8 mouse cellular contexts compared by ENCODE assay signal in the genomic region with DNA sequence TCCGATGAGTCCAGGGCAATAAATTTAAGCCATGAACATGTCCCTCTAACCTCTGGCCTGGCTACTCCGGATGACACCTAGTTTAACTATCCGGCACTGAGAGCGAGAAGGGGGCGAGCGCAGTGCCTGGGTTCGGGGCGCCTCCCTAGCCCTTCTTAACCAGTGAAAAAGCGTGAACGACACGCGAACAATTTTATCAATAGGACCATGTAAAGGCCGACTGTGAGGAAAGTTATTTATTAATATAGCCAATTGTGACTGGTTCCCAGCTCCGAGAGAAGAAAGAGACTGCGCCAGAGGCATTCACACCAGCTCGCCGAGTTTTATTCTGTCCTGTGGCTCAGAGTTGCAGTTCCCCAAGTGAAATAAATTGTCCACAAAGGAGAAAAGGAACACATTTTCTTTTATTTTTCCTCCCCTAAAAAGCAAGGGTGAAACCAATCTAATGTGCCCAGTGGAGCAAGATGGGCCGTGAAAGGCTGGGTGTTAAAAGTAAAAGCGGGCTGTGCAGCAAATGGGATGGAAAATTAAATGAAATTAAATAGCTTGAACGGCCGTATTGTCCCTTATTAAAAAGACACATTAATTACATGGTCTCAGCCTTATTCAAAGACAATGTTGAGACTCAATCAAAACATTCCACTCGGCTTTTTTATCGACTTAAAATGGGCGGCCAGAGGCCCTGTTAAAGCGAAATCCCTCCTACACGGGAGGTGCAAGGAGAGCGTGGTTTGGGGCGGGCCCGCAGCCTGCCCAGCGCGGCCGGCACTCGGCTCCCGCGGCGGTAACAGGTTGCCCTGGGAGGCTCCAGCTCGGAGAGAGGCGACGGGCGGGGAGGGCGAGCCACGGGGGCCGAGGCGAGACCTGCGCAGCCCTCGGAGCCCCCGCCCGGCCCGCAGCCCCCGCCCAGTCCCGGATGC. TPM values are rescaled to one million over a fixed set of nuclear protein-coding genes. Genes with fewer than 3 reads are reported as not detected.
DNase-seq lines count a peak whose midpoint lies in the region; ATAC-seq and TF ChIP-seq lines count a peak whose summit lies in the region.

No protein-coding gene starts in this region.

- peak overlapping the region; percentile 53 for H3K4me3 ChIP-seq in kidney, embryonic 15.5 days (replicated peaks)
- peak overlapping the region; percentile 50 for H3K4me3 ChIP-seq in heart, embryonic 15.5 days
- H3K4me3 ChIP-seq in liver, embryonic 14.5 days (ENCODE audit: insufficient read depth in 1 of 2, low read depth in 2 of 2, low read length in 2 of 2), result peak overlapping the region in 1 of 2 experiments; percentile 44; a peak in 2 of 4 replicates

- no peak for TF ChIP-seq POLR2A in brain, embryonic 14.5 days (IDR thresholded peaks at IDR 0.05; ENCODE audit: borderline replicate concordance, extremely low read depth, insufficient read depth, insufficient read length, poor library complexity, severe bottlenecking)

- no peaks in the 10 kb centered on the region for H3K36me3 ChIP-seq in kidney, embryonic 15.5 days
- no peaks in the 10 kb centered on the region for H3K36me3 ChIP-seq in heart, embryonic 15.5 days
- no peaks in the 10 kb centered on the region for H3K36me3 ChIP-seq in liver, embryonic 14.5 days (replicated peaks; ENCODE audit: control insufficient read depth, insufficient read depth, low read depth)

- no peak overlapping the region for H3K27ac ChIP-seq in kidney, embryonic 15.5 days
- no peak overlapping the region for H3K27ac ChIP-seq in heart, embryonic 15.5 days
- H3K27ac ChIP-seq in liver, embryonic 14.5 days, result no peak overlapping the region

- H3K9me3 ChIP-seq in kidney, embryonic 15.5 days (replicated peaks), result no peaks in the 10 kb centered on the region
- H3K9me3 ChIP-seq in heart, embryonic 15.5 days (replicated peaks), result no peaks in the 10 kb centered on the region
- H3K9me3 ChIP-seq in liver, embryonic 14.5 days (ENCODE audit: control insufficient read depth, low read length), result no peaks in the 10 kb centered on the region

- peak; percentile 81 for ATAC-seq in kidney, embryonic 15.5 days (replicated peaks; ENCODE audit: low FRiP score)
- ATAC-seq in heart, embryonic 15.5 days (replicated peaks; ENCODE audit: insufficient number of reproducible peaks, insufficient read depth, low FRiP score, low read depth), result no peak
- no peak for ATAC-seq in liver, embryonic 14.5 days (ENCODE audit: insufficient read depth)
- no peak for ATAC-seq in megakaryocyte progenitor cell, adult 5-6 weeks (replicated peaks; ENCODE audit: poor library complexity)

- H3K4me2 ChIP-seq in kidney, embryonic 15.5 days, result peak overlapping the region; percentile 91
- peak overlapping the region; percentile 90 for H3K4me2 ChIP-seq in heart, embryonic 15.5 days
- H3K4me2 ChIP-seq in liver, embryonic 14.5 days (ENCODE audit: low read depth), result peak overlapping the region; percentile 58

- no peak for DNase-seq in kidney, postnatal 25 days
- DNase-seq in brain, embryonic 14.5 days (ENCODE audit: low read depth), result peak; percentile 91
- no peak for DNase-seq in liver, embryonic 14.5 days (ENCODE audit: low read depth in 3 of 3, low spot score in 3 of 3)
- no peak for DNase-seq in frontal cortex, postnatal 10 days (ENCODE audit: low spot score in 2 of 2)
- DNase-seq in Muller cell, postnatal 12 days (ENCODE audit: inconsistent ontology term), result no peak

- peak overlapping the region; percentile 38; the same call in 1 of the 2 replicates for H3K9ac ChIP-seq in kidney, embryonic 15.5 days
- peak overlapping the region; percentile 23; the same call in 1 of the 2 replicates for H3K9ac ChIP-seq in heart, embryonic 15.5 days
- H3K9ac ChIP-seq in liver, embryonic 14.5 days (replicated peaks), result no peak overlapping the region

- no peak for TF ChIP-seq CTCF in brain, embryonic 14.5 days (IDR thresholded peaks at IDR 0.05; ENCODE audit: borderline replicate concordance, extremely low read depth, insufficient read depth, insufficient read length)
- TF ChIP-seq CTCF in liver, embryonic 14.5 days (IDR thresholded peaks at IDR 0.05; ENCODE audit: low read depth), result no peak

- TF ChIP-seq EP300 in liver, embryonic 14.5 days (IDR thresholded peaks at IDR 0.05; ENCODE audit: low read depth), result no peak

- peaks cover 100% of the 10 kb centered on the region for H3K27me3 ChIP-seq in kidney, embryonic 15.5 days
- peaks cover 98% of the 10 kb centered on the region for H3K27me3 ChIP-seq in heart, embryonic 15.5 days
- peaks cover 94% of the 10 kb centered on the region for H3K27me3 ChIP-seq in liver, embryonic 14.5 days (ENCODE audit: control insufficient read depth, insufficient read depth, low read length)

- peaks cover 15% of the 10 kb centered on the region for H3K4me1 ChIP-seq in kidney, embryonic 15.5 days
- H3K4me1 ChIP-seq in heart, embryonic 15.5 days (replicated peaks), result peaks cover 17% of the 10 kb centered on the region
- no peaks in the 10 kb centered on the region for H3K4me1 ChIP-seq in liver, embryonic 14.5 days (replicated peaks; ENCODE audit: control insufficient read depth in 2 of 2, insufficient read depth in 2 of 2, low read length in 1 of 2)

- under 1% methylated on average over 51 of the region's 51 CpGs for WGBS in kidney, embryonic 15.5 days
- 4% methylated on average over 51 of the region's 51 CpGs for WGBS in heart, embryonic 15.5 days
- WGBS in liver, embryonic 14.5 days (ENCODE audit: insufficient replicate concordance), result 4% methylated on average over 41 of the region's 51 CpGs

RNA-seq across cellular contexts. Expression of a gene that starts 2.3 kb away (rescaled TPM):
- not detected in 2 replicates for polyA plus RNA-seq in kidney, embryonic 15.5 days (2015; fragmentation: Nextera tagmentation; extraction: Ambion mirVana)
- polyA plus RNA-seq in brain, embryonic 14.5 days (2012; rRNA removed), result 2.1 and 2.4 TPM in 2 replicates
- polyA plus RNA-seq in heart, embryonic 15.5 days (2015; fragmentation: Nextera tagmentation; extraction: Ambion mirVana), result not detected in 2 replicates
- polyA plus RNA-seq in liver, embryonic 14.5 days (2012; rRNA removed), result not detected in 2 replicates
- polyA plus RNA-seq in liver, embryonic 14.5 days (2014; fragmentation: Nextera tagmentation; extraction: Ambion mirVana), result not detected in 2 replicates
- total RNA-seq in megakaryocyte progenitor cell, adult 5-6 weeks (2015), result not detected in 2 replicates
- total RNA-seq in megakaryocyte progenitor cell, adult 5-6 weeks (2017), result not detected in 2 replicates

RNA-seq across cellular contexts. Expression of a gene that starts 39.5 kb away (rescaled TPM):
- polyA plus RNA-seq in kidney, embryonic 15.5 days (2015; fragmentation: Nextera tagmentation; extraction: Ambion mirVana), result 41.1 and 47.5 TPM in 2 replicates
- 27.0 and 28.5 TPM in 2 replicates for polyA plus RNA-seq in brain, embryonic 14.5 days (2012; rRNA removed)
- polyA plus RNA-seq in heart, embryonic 15.5 days (2015; fragmentation: Nextera tagmentation; extraction: Ambion mirVana), result 25.7 and 27.1 TPM in 2 replicates
- 4.8 and 6.4 TPM in 2 replicates for polyA plus RNA-seq in liver, embryonic 14.5 days (2012; rRNA removed)
- polyA plus RNA-seq in liver, embryonic 14.5 days (2014; fragmentation: Nextera tagmentation; extraction: Ambion mirVana), result 23.0 and 25.3 TPM in 2 replicates
- 35.2 and 38.4 TPM in 2 replicates for total RNA-seq in megakaryocyte progenitor cell, adult 5-6 weeks (2015)
- 29.7 and 39.3 TPM in 2 replicates for total RNA-seq in megakaryocyte progenitor cell, adult 5-6 weeks (2017)
